Mouse (Mus musculus): ENCODE measurements around the gene Tbx21. TPM values are rescaled to one million over a fixed set of nuclear protein-coding genes. Genes with fewer than 3 reads are reported as not detected.

Gene Tbx21
- polyA plus RNA-seq, 1 experiment from 2014 or later: 0.13 TPM

DNA sequence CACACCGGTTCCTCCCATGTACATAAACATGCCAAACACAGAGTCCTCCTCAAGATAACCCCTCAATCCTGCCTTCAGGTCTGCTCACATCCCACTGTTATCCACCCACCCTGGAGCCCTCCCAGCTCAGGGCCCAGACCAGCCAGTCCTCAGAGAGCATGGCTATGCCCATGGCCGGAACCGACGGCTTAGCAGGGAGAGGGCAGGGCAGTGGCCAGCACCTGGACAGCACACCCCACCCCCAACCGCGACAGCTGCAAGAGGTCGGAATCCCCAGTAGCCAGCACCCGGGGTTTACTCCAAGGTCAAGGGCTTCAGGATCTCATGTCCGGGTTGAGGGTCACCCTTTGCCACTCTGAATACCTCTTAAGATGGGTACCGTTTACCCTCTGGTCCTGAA is 5.1 kb upstream of the Tbx21 start:
- no peak for DNase-seq (ENCODE audit: low spot score)
- Histone ChIP-seq H3K4me3 (ENCODE audit: low read depth, low read length) (no peak overlapping the region), H3K4me1 (ENCODE audit: insufficient read depth, low read depth, low read length) (no peaks in the 10 kb centered on the region), H3K9me3 (ENCODE audit: low read length) (no peaks in the 10 kb centered on the region), H3K27me3 (replicated peaks; ENCODE audit: insufficient read depth, low read length) (peaks cover 17% of the 10 kb centered on the region), H3K9ac (replicated peaks; ENCODE audit: low read depth) (no peak overlapping the region), H3K4me2 (replicated peaks; ENCODE audit: low read depth, low read length) (no peak overlapping the region), H3K27ac (ENCODE audit: low read length) (no peak overlapping the region), H3K36me3 (ENCODE audit: insufficient read depth, low read length) (no peaks in the 10 kb centered on the region)
- no peak for ATAC-seq
- TF ChIP-seq CTCF (IDR thresholded peaks at IDR 0.05) (no peak), EP300 (IDR thresholded peaks at IDR 0.05) (no peak)
- 42% methylated on average over 10 of the region's 10 CpGs for WGBS

DNA sequence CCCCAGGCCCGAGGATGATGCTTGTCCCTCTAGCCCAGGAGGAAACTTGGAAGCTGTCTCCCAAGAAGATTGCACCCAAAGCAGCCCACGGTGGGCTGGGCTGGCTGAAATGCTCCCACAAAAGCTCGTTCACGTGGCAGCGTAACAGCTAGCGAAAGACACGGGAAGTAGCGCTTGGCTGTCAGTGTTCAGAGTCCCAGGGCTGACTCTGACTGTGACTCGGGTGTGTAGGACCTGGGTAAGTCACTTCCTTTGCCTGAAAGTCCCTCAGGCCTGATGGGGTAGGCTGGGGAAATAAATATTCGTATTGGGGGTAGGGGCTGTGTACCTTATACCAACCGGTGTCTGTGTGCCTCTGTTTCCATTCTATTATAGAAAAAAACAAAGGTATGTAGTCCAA is 666 bp upstream of the Tbx21 start:
- 8% methylated on average over 11 of the region's 11 CpGs for WGBS
- Histone ChIP-seq H3K27ac (ENCODE audit: low read length) (no peak overlapping the region), H3K4me2 (replicated peaks; ENCODE audit: low read depth, low read length) (peak overlapping the region; percentile 56; the same call in 1 of the 2 replicates), H3K36me3 (ENCODE audit: insufficient read depth, low read length) (no peaks in the 10 kb centered on the region), H3K27me3 (replicated peaks; ENCODE audit: insufficient read depth, low read length) (peaks cover 30% of the 10 kb centered on the region), H3K9ac (replicated peaks; ENCODE audit: low read depth) (no peak overlapping the region), H3K9me3 (ENCODE audit: low read length) (no peaks in the 10 kb centered on the region), H3K4me3 (ENCODE audit: low read depth, low read length) (no peak overlapping the region), H3K4me1 (ENCODE audit: insufficient read depth, low read depth, low read length) (no peaks in the 10 kb centered on the region)
- DNase-seq (ENCODE audit: low spot score) (no peak), ATAC-seq (no peak)
- no peak for TF ChIP-seq EP300 (IDR thresholded peaks at IDR 0.05)
- no peak for TF ChIP-seq CTCF (IDR thresholded peaks at IDR 0.05)

DNA sequence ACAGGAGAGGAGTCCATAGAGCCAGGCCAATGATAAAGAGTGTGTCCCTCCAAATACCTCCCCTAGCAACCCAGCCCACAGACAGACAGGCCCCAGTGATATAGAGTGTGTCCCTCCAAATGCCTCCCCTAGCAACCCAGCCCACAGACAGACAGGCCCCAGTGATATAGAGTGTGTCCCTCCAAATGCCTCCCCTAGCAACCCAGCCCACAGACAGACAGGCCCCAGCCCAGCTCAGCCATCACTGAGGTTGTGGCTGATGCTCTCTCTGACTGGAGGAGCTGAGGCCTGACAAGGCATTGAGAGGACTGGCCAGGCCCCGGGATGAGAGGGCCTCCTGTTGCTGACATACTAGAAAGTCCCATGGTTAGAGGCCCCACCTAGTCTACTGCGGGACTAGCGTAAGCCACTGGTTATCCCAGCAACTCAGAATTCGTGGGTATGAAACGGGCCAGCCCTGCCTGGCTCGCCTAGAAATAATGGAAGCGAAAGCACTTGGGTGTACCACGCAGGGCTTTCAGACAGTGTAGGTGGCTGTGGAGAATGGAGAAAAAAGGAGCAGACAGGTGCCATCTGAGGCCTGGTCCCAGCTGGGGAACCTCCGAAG is 2.5 kb downstream of the Tbx21 start:
- Histone ChIP-seq H3K9me3 (ENCODE audit: low read length) (no peaks in the 10 kb centered on the region), H3K9ac (replicated peaks; ENCODE audit: low read depth) (no peak overlapping the region), H3K4me2 (replicated peaks; ENCODE audit: low read depth, low read length) (no peak overlapping the region), H3K4me3 (ENCODE audit: low read depth, low read length) (no peak overlapping the region), H3K27me3 (replicated peaks; ENCODE audit: insufficient read depth, low read length) (peaks cover 26% of the 10 kb centered on the region), H3K27ac (ENCODE audit: low read length) (no peak overlapping the region), H3K4me1 (ENCODE audit: insufficient read depth, low read depth, low read length) (no peaks in the 10 kb centered on the region), H3K36me3 (ENCODE audit: insufficient read depth, low read length) (no peaks in the 10 kb centered on the region)
- DNase-seq (ENCODE audit: low spot score) (no peak), ATAC-seq (no peak)
- 86% methylated on average over 9 of the region's 9 CpGs for WGBS
- no peak for TF ChIP-seq CTCF (IDR thresholded peaks at IDR 0.05)
- TF ChIP-seq EP300 (IDR thresholded peaks at IDR 0.05): no peak

DNA sequence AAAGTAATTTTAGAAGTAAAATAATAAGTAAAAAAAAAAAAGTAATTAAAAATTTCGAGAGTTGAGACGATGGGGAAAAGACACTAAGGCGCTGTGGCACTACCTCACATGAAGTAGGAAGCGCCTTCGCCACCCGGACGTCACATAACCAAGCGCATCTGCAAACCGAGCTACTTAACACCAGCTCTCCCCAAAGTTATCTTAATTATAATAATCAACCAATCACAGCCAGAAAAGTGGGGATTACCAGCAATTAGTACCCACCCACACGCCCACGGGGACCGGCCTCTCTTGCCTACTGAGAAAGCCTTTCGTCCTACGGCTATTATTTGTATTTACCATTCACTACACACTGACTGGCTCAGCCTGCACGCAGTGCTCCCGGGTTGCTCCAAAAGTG is 6.2 kb downstream of the Tbx21 start:
- H3K27me3 ChIP-seq (replicated peaks; ENCODE audit: insufficient read depth, low read length): 0 out of 2 replicates have a peak, but pooled peaks cover 7% of the 10 kb centered on the region
- no peak for TF ChIP-seq CTCF (IDR thresholded peaks at IDR 0.05)
- TF ChIP-seq EP300 (IDR thresholded peaks at IDR 0.05): no peak
- H3K4me2 ChIP-seq (replicated peaks; ENCODE audit: low read depth, low read length): no peak overlapping the region
- no peak overlapping the region for H3K9ac ChIP-seq (replicated peaks; ENCODE audit: low read depth)
- H3K4me3 ChIP-seq (ENCODE audit: low read depth, low read length): no peak overlapping the region
- H3K9me3 ChIP-seq (ENCODE audit: low read length): no peaks in the 10 kb centered on the region
- ATAC-seq (no peak), DNase-seq (ENCODE audit: low spot score) (no peak)
- H3K4me1 ChIP-seq (ENCODE audit: insufficient read depth, low read depth, low read length): no peaks in the 10 kb centered on the region
- H3K36me3 ChIP-seq (ENCODE audit: insufficient read depth, low read length): no peaks in the 10 kb centered on the region
- 77% methylated on average over 16 of the region's 16 CpGs for WGBS
- H3K27ac ChIP-seq (ENCODE audit: low read length): no peak overlapping the region

DNA sequence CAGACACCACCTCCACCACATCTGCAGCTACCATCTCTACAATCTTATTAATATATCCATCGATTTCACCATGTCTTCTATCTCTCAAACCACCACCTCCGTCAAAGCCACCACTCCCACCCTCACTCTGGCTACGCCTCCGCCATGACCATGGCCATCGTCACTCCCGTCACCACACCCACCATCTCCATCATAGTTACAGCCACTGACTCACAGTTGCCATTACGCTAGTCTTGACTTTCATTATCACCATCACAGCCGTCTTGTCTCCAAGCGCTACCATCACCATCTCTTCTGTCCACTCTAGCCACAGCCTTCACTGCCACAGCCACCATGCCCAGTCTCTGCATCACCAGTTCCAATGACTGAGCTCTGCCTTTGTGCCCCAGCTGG is 11.0 kb downstream of the Tbx21 start:
- H3K27ac ChIP-seq (ENCODE audit: low read length): no peak overlapping the region
- no peak overlapping the region for H3K4me2 ChIP-seq (replicated peaks; ENCODE audit: low read depth, low read length)
- no peak for ATAC-seq
- H3K4me1 ChIP-seq (ENCODE audit: insufficient read depth, low read depth, low read length): no peaks in the 10 kb centered on the region
- no peak overlapping the region for H3K4me3 ChIP-seq (ENCODE audit: low read depth, low read length)
- H3K27me3 ChIP-seq (replicated peaks; ENCODE audit: insufficient read depth, low read length): peaks cover 5% of the 10 kb centered on the region; the same call in 1 of the 2 replicates
- no peaks in the 10 kb centered on the region for H3K36me3 ChIP-seq (ENCODE audit: insufficient read depth, low read length)
- TF ChIP-seq CTCF (IDR thresholded peaks at IDR 0.05): no peak
- no peak for TF ChIP-seq EP300 (IDR thresholded peaks at IDR 0.05)
- H3K9me3 ChIP-seq (ENCODE audit: low read length): no peaks in the 10 kb centered on the region
- no peak overlapping the region for H3K9ac ChIP-seq (replicated peaks; ENCODE audit: low read depth)
- DNase-seq (ENCODE audit: low spot score): no peak
- WGBS: 92% methylated on average over 9 of the region's 9 CpGs

DNA sequence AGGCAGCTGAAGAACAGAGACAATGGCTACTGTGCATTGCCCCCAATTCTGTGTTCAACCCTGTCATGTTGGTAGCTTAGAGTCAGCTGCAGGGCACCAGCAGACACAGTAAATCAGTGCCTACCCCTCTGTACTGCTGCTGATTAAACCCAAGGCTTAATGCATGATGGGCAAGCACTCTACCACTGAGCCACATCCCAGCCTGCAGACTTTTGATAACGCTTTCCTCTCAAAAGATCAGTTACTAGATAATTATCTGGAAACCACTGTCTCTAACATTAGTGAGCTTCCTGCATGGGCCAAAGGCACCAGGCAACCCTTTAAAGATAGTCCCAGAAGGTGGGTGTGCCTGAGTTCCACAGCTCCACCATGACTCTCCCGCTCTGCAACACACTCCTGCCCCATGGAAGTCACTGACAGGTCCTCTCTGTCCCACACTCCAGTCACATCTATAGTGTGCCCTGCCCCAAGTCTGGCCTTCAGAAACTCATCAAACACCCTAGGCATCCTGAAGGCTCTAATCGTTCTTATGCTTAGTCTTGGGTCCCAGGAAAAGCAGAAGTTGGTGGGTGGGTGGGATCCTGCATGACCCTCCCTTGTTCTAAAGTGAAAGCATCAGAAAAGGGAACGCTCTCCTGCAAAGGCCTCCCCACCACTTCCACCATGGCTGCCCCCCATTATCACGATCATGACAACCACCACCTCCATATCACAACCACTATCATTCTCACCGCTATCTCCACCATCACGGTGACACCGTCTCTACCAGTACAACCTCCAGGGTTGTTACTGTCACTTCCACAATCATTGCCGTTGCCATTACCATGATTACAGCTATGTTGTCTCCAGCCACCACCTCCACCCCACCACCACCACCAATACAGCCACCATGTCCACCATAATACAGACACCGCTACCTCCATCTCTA is 11.7 kb downstream of the Tbx21 start:
- Histone ChIP-seq H3K27ac (ENCODE audit: low read length) (no peak overlapping the region), H3K4me3 (ENCODE audit: low read depth, low read length) (no peak overlapping the region), H3K9me3 (ENCODE audit: low read length) (no peaks in the 10 kb centered on the region), H3K4me1 (ENCODE audit: insufficient read depth, low read depth, low read length) (no peaks in the 10 kb centered on the region), H3K36me3 (ENCODE audit: insufficient read depth, low read length) (no peaks in the 10 kb centered on the region), H3K4me2 (replicated peaks; ENCODE audit: low read depth, low read length) (no peak overlapping the region), H3K9ac (replicated peaks; ENCODE audit: low read depth) (no peak overlapping the region), H3K27me3 (replicated peaks; ENCODE audit: insufficient read depth, low read length) (peaks cover 10% of the 10 kb centered on the region; the same call in 1 of the 2 replicates)
- DNase-seq (ENCODE audit: low spot score) (no peak), ATAC-seq (no peak)
- 84% methylated on average over 10 of the region's 10 CpGs for WGBS
- TF ChIP-seq CTCF (IDR thresholded peaks at IDR 0.05) (no peak), EP300 (IDR thresholded peaks at IDR 0.05) (no peak)
